Mouse (Mus musculus): ENCODE measurements around the gene Cnksr3. TPM values are rescaled to one million over a fixed set of nuclear protein-coding genes. Genes with fewer than 3 reads are reported as not detected.

The Cnksr3 gene
- polyA plus RNA-seq, 1 experiment from 2014 or later = 5.2 TPM

- DNase-seq (ENCODE audit: low spot score) = no peak
Measured at GRCm38 (mm10) chr10:7196668-7197400, 15.2 kb downstream of the Cnksr3 start.

GRCm38 (mm10) chr10:7195927-7196326 lies 16.1 kb downstream of the Cnksr3 start:
- DNase-seq (ENCODE audit: low spot score) = no peak

DNA sequence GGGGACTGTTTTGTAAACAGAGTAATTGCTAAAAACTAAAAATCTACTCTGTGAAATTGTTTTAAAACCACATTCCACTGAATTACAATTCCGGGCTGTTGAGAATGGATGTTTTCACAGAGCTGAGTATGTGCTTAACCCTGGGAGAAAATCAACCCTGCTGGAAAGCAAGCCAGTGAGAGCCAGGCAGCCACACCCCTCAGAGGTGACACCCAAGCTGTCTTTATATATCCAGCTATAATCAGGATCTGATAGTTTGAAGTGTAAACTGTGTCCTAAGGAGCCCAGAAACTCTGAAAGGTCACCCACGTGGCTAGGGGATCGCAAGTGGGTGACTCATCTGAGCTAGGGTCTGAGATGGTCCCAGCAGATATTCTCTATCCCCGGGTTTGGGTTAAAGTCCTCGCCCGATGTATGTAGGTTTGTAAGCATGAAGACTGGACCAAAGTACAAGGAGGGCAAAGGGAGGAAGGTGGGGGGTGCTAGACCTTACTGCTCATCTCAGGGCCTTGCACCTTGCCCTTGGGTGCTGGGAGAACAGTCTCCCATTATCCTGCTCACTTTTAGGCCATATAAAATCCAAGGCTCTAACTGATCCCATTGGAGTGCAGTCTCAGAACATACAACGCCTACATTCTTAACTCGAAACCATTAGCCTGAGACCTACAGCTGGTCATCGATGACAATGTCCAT lies 20.2 kb downstream of the Cnksr3 start:
- DNase-seq (ENCODE audit: low spot score) = no peak

GRCm38 (mm10) chr10:7189194-7189593 lies 22.8 kb downstream of the Cnksr3 start:
- no peak for DNase-seq (ENCODE audit: low spot score)

GRCm38 (mm10) chr10:7187881-7188280 lies 24.2 kb downstream of the Cnksr3 start:
- DNase-seq (ENCODE audit: low spot score) = no peak

- no peak for DNase-seq (ENCODE audit: low spot score)
Measured at GRCm38 (mm10) chr10:7186992-7187391, 25.0 kb downstream of the Cnksr3 start.

DNA sequence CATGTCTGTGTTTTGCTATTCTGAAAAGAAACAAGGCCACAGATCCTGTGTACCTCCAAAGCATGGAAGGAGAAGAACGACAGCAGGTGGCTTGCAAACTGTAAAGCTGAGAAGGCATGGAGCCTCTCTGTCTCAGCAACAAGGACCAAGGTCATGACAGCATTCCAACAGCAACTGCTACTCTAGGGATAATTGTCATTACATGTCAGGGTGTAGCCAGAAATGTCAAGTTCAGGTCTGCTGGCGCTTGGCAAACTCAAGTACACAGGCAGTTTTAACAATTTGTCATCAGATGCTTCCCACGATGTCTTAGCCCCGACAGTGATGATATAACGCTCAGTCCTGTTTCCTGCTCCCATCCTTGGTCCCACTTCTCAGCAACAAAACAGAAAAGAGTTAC lies 26.0 kb downstream of the Cnksr3 start:
- no peak for DNase-seq (ENCODE audit: low spot score)

GRCm38 (mm10) chr10:7183171-7183631 lies 28.8 kb downstream of the Cnksr3 start:
- DNase-seq (ENCODE audit: low spot score) = no peak

GRCm38 (mm10) chr10:7182555-7183170 lies 29.4 kb downstream of the Cnksr3 start:
- DNase-seq (ENCODE audit: low spot score) = no peak

GRCm38 (mm10) chr10:7180296-7180695 lies 31.7 kb downstream of the Cnksr3 start:
- DNase-seq (ENCODE audit: low spot score) = no peak

- no peak for DNase-seq (ENCODE audit: low spot score)
Measured at GRCm38 (mm10) chr10:7178571-7178970, 33.5 kb downstream of the Cnksr3 start.

DNA sequence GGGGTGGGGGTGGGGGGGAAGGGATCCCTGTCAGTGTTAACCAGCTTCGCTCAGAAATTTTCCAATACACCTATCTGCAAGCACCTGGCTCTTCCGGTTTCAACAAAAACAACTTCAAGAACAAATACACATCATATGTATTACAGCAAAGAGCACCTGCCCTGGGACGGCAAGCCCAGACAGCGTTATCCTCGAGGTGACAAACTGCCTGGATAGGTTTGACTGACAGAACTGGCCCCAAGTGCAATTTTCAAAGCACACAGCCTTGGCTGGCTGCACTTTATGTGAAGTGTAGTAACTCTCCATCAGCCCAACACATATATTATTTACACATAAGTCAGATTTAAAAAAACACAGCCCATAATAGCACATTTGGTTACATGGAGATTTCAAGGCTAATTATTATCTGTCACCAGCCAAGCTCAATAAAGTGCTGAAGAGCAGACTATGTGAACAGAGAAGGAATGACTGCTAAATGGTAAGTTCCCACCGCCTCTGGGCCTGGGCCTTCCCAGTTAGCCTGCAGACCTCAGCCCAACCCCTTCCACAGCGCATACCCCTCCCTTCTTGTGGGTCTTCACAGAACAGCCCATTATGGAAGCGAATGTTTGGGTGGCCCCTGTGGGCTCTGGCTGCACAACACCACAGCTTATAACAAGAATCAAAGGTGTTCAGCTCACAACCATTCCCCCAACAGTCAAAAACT lies 35.7 kb downstream of the Cnksr3 start:
- DNase-seq (ENCODE audit: low spot score) = no peak

GRCm38 (mm10) chr10:7174480-7174879 lies 37.6 kb downstream of the Cnksr3 start:
- no peak for DNase-seq (ENCODE audit: low spot score)

DNA sequence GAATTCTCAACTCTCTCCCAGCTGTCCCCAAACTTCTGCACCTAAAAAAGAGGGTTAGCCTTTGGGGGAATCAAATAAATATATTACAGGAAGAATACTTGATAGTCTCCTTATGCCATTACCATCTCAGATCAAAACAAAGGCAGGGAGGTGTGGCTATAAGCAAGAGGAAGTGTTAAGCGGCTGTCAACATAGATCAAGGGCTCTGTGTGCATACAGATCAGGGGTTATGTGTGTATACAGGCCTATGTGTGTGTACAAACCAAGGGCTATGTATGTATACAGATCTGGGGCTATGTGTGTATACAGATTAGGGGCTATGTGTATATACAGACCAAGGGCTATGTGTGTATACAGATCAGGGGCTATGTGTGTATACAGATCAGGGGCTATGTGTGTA lies 38.9 kb downstream of the Cnksr3 start:
- peak; percentile 31 for DNase-seq (ENCODE audit: low spot score)

GRCm38 (mm10) chr10:7170434-7170833 lies 41.6 kb downstream of the Cnksr3 start:
- DNase-seq (ENCODE audit: low spot score) = no peak

- DNase-seq (ENCODE audit: low spot score) = no peak
Measured at GRCm38 (mm10) chr10:7163031-7163430, 49.0 kb downstream of the Cnksr3 start.

DNA sequence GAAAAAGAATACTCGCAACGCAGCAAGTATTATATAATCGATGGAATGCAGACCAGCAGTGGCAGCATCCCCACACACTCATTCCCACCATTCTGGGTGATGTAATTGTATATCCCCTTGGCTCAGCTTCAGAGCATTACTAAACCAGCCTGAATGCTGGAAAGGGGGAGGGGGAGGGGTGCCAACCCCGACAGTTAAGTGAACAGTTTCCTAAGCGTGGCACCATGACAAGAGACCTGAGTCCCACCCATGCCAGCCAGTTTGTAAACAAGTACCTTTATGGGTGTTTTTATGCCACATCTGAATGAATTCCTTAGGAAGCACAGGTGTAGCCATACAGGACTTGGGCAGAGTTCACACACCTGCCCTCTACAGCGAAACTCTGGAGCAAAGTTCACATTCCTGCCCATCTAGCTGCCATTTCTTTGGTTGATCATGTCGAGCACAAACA lies 53.0 kb downstream of the Cnksr3 start:
- DNase-seq (ENCODE audit: low spot score) = no peak

DNA sequence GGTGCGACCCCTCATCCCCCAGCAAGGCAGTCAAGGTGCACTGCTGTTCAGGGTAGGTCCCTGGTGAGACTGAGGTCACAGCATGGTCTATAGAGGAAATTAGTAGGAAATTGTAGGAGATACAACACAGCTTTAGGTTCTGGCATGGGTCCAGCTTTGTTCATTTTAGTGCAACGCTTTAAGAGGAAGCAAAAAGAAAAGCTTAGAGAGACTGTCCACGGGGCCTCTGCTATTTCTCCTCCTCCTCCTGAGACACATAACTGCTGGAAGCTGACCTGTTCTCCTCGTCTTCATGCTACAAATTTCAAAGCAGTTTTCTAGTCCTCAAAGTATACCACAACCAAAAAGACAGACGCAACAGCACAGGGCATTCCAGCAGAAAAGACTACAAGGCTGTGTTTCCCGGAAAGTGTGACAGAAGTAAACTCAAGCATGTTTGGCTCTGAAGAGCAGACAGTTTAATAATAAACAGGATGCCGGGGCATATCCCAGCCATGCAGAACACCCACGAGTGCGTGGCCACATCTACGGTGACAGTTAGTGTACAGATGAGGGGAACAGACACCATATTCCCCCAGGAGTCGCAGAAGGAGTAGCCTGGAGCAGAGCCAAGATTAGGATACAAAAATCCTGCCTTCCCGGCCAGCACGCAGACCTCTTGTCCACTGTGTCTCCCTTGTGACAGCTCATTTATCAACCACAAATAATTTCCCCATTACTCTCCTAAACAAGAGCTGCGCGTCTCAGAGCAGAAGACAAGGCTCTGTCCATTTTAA lies 53.6 kb downstream of the Cnksr3 start:
- no peak for DNase-seq (ENCODE audit: low spot score)

- DNase-seq (ENCODE audit: low spot score) = no peak
Measured at GRCm38 (mm10) chr10:7154877-7155276, 57.2 kb downstream of the Cnksr3 start.

- no peak for DNase-seq (ENCODE audit: low spot score)
Measured at GRCm38 (mm10) chr10:7152926-7153325, 59.1 kb downstream of the Cnksr3 start.
